Mouse (Mus musculus): ENCODE data around the gene Smdt1. TPM values are rescaled to one million over a fixed set of nuclear protein-coding genes. Genes with fewer than 3 reads are reported as not detected.
A peak's percentile ranks its signal among the peaks of the same experiment; 100 is the strongest.

Smdt1 gene
- polyA plus RNA-seq, 1 experiment from 2014 or later, result 324 TPM

DNA sequence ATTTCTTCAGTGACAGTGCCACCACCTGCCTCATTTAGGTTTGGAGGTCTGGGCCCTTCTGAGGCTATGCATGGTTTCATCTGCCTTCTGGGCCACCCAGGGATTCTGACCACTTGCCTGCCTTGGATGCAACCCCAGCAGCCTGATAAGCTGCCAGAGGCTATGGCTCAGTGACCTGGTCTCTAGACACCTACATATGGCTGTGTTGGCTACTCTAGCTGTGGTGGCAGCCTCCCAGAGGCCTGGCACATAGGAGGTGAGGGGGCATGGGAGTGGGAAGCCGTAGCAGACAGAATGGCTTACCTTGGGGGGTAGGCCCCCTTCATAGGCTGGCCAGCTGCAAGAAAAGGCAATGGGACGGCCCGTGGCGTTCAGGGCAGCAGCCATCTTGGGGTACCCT is 3.6 kb upstream of the Smdt1 start:
- H3K36me3 ChIP-seq, result peaks cover 21% of the 10 kb centered on the region
- peaks cover 7% of the 10 kb centered on the region for H3K27me3 ChIP-seq
- no peaks in the 10 kb centered on the region for H3K9me3 ChIP-seq
- H3K4me2 ChIP-seq (replicated peaks), result no peak overlapping the region
- H3K4me3 ChIP-seq (replicated peaks), result no peak overlapping the region
- ATAC-seq, result no peak
- 98% methylated on average over 4 of the region's 4 CpGs for WGBS
- no peak overlapping the region for H3K27ac ChIP-seq
- H3K9ac ChIP-seq (replicated peaks), result no peak overlapping the region
- H3K4me1 ChIP-seq (replicated peaks), result peaks cover 24% of the 10 kb centered on the region

DNA sequence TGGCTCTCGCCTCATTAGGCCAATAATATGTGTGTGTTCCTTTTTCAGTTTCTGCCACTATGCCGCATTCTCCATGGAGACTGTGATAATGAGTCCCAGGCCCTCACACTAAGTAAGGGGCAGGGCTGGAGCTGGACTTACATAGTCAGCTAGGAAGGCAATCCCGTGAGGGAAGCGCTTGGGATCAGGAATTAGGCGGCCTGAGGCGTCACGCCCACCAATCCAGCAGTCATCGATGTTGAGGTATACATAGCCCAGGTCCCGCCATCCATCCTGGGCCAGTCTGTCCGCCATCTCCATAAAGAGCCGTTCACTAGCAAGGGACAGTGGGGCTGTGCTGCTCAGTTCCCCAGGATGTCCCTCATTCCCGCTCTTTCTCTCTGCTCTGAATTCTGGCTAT is 2.1 kb upstream of the Smdt1 start:
- H3K27ac ChIP-seq, result no peak overlapping the region
- no peaks in the 10 kb centered on the region for H3K9me3 ChIP-seq
- no peak overlapping the region for H3K4me3 ChIP-seq (replicated peaks)
- H3K4me2 ChIP-seq (replicated peaks), result no peak overlapping the region
- peaks cover 18% of the 10 kb centered on the region for H3K36me3 ChIP-seq
- H3K4me1 ChIP-seq (replicated peaks), result peaks cover 29% of the 10 kb centered on the region
- ATAC-seq, result no peak
- H3K27me3 ChIP-seq, result peaks cover 18% of the 10 kb centered on the region
- 79% methylated on average over 12 of the region's 12 CpGs for WGBS
- H3K9ac ChIP-seq (replicated peaks), result 0 out of 2 replicates have a peak overlapping the region, but pooled peaks have one; percentile 6

DNA sequence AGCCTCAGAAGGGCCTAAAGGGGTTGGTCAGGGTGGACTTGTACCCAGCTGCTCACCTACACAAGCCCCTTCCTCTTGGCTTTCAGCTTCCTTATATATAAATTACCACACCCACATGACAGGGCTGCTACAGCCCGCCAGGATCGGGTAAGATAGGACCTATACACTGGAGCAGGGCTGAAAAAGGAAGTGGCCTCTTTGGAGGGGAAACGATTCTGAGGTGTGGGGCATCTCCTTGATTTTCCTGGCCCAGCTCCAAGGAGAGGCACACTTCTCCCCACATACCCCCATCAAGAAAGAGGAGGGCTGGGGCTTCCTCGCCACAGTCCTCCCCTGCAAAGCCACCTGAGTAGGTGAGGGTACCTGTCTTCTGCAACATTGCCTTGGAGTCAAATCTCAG is 884 bp upstream of the Smdt1 start:
- Histone ChIP-seq H3K27me3 (peaks cover 24% of the 10 kb centered on the region), H3K4me3 (replicated peaks) (peak overlapping the region; percentile 54), H3K36me3 (peaks cover 18% of the 10 kb centered on the region), H3K4me2 (replicated peaks) (peak overlapping the region; percentile 66), H3K4me1 (replicated peaks) (peaks cover 29% of the 10 kb centered on the region), H3K27ac (0 out of 2 replicates have a peak overlapping the region, but pooled peaks have one; percentile 5), H3K9me3 (no peaks in the 10 kb centered on the region), H3K9ac (replicated peaks) (peak overlapping the region; percentile 67)
- no peak for ATAC-seq
- 58% methylated on average over 4 of the region's 4 CpGs for WGBS

DNA sequence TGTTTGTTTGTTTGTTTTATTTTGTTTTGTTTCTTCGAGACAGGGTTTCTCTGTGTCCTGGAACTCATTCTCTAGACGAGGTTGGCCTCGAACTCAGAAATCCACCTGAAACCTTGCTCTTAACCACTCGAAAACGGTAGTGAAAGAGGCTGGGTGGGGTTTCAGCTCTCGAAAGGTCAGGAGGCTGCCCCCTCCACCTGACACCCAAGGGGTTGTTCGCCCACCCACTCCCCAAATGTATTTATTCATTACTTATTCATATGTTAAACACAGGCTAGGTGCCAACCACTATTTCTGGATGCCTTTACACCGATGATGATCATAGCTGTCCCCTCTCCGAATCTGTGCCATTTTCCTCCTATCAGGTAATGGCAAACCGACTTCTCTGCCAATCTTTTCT is 391 bp downstream of the Smdt1 start:
- peak overlapping the region; percentile 66 for H3K4me2 ChIP-seq (replicated peaks)
- no peaks in the 10 kb centered on the region for H3K9me3 ChIP-seq
- peaks cover 16% of the 10 kb centered on the region for H3K36me3 ChIP-seq
- peaks cover 24% of the 10 kb centered on the region for H3K27me3 ChIP-seq
- peak overlapping the region; percentile 67 for H3K9ac ChIP-seq (replicated peaks)
- peak overlapping the region; percentile 54 for H3K4me3 ChIP-seq (replicated peaks)
- no peak for ATAC-seq
- no peak overlapping the region for H3K27ac ChIP-seq
- WGBS, result 64% methylated on average over 10 of the region's 10 CpGs
- peaks cover 29% of the 10 kb centered on the region for H3K4me1 ChIP-seq (replicated peaks)

DNA sequence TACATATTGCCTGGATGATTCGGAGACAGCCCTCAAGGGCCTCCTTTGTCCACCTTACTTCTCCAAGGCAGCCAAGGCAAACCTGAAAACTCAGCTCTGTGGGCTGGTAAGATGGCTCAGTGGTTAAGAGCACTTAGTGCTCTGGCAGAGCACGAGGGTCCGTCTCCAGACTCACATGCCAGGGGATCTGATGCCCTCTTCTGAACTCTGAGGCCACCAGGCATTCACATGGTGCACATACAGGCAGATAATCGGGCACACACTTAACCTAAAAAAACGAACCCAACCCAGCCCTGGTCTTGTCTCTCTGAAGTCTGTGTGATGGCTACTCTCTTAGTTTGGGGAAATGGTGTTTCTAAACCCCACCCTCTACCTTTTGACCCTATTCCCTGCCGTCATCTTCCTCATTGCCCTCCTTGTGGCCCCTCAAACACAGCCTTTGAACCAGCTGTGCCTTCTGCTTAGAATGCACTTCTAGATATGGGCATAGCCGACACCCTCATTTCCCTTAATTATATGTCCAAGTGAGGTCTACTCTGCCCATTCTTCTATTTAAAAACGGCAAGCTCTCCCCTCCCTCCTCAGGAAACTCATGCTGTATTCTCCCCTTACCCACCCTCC is 985 bp downstream of the Smdt1 start:
- no peak overlapping the region for H3K4me2 ChIP-seq (replicated peaks)
- peaks cover 29% of the 10 kb centered on the region for H3K4me1 ChIP-seq (replicated peaks)
- 80% methylated on average over 8 of the region's 8 CpGs for WGBS
- H3K4me3 ChIP-seq (replicated peaks), result no peak overlapping the region
- no peaks in the 10 kb centered on the region for H3K9me3 ChIP-seq
- H3K36me3 ChIP-seq, result peaks cover 10% of the 10 kb centered on the region
- no peak overlapping the region for H3K27ac ChIP-seq
- H3K27me3 ChIP-seq, result peaks cover 24% of the 10 kb centered on the region
- H3K9ac ChIP-seq (replicated peaks), result no peak overlapping the region
- no peak for ATAC-seq

DNA sequence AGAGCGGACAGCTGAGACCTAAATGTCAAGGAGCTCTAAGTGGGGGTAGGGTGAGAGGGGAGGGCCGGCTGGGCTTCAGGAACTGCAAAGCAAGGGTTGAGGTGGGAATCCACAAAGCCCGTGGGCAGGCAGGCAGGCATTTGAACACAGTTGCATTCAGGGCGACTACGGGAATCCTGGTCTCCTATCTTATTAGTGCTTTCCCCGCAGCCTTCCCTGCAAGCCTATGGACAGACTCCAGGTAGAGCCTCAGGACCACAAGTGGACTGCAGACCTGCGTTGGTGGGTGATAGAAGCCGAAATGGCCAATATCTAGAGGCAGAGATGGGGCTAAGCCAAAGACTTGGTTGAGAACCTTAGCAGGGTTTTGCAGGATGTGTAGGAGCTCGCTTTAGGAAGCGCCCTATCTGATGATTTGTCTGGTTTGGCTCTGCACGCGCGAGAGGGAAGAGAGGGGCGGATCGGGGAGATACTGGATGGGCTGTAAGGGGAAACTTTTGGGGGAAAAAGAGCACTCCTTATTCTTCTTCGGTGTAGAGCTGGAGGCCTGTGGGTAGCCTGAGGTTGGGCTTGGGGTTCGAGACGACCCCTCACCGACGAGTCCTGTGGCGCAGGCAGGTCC is 1.8 kb downstream of the Smdt1 start:
- Histone ChIP-seq H3K9me3 (no peaks in the 10 kb centered on the region), H3K27ac (no peak overlapping the region), H3K4me3 (replicated peaks) (peak overlapping the region; percentile 29), H3K4me1 (replicated peaks) (peaks cover 29% of the 10 kb centered on the region), H3K4me2 (replicated peaks) (peak overlapping the region; percentile 53), H3K36me3 (peaks cover 2% of the 10 kb centered on the region), H3K9ac (replicated peaks) (peak overlapping the region; percentile 59), H3K27me3 (peaks cover 24% of the 10 kb centered on the region)
- 39% methylated on average over 21 of the region's 21 CpGs for WGBS
- ATAC-seq, result no peak

DNA sequence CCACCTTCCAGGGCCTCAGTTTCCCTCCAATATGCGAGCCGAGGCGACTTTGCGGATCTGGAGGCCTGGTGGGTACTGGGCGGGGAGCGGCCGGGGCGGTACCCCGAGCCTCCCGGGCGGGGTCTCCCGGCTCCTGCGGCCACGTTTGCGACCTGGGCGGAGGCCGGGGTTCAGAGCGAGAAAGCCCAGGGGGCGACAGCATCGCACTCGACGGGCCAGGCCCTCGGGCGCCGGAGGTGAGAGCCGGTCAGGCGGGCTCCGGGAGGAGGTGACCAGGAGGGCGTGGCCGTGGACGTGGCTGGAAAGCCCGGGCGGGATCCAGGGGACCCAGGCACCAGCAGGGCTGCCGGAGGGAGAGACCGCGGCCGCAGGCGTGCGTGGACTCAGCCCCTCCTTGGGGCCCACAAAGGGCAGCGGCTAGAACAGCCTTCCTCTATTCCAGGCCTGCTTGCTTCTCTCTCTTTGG is 2.3 kb downstream of the Smdt1 start:
- Histone ChIP-seq H3K4me1 (replicated peaks) (peaks cover 29% of the 10 kb centered on the region), H3K9me3 (no peaks in the 10 kb centered on the region), H3K36me3 (no peaks in the 10 kb centered on the region), H3K4me3 (replicated peaks) (peak overlapping the region; percentile 29), H3K27me3 (peaks cover 24% of the 10 kb centered on the region), H3K4me2 (replicated peaks) (peak overlapping the region; percentile 53), H3K27ac (no peak overlapping the region), H3K9ac (replicated peaks) (peak overlapping the region; percentile 59)
- 3% methylated on average over 40 of the region's 40 CpGs for WGBS
- ATAC-seq, result no peak

DNA sequence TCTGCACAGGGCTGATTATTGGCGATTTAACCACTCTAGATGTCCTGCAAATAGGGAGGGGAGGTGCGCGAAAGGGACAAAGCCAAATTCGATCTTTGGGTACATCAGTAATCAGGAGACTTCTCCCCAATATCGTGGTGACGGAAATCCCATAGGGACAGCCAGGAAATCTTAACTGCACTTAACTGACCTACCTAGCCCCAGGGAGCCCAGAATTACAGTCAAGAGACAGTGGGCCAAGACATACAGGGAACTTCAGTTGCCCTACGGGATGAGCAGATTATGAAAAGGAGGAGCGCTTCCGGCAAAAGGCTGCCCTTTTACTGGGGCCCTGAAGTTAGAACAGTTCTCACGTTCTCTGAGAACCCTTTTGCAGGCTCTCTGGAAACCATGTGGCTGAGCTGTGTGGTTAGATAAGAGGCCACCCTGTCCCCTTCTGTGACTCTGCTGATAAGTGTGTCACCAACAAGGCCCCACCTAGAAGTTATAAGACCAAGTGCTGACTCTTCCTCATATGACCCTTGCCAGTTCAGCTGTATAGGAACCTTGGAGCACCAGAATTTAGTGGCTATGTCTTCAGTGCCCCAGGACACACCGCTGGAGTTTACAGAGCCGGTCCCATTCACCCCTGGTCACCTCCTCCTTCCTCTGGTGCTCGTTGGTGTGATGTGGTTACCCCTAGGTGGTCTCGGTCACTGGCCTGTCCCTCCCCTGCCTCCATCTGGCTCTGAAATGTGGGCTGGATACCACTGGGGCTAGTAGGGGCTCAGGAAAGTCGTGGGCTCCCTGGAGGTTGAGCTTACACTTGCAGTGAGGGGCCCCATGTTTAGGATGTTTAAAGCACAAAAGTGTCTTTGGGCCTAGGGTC is 3.1 kb downstream of the Smdt1 start:
- H3K27ac ChIP-seq, result no peak overlapping the region
- peaks cover 26% of the 10 kb centered on the region for H3K4me1 ChIP-seq (replicated peaks)
- H3K36me3 ChIP-seq, result no peaks in the 10 kb centered on the region
- H3K9ac ChIP-seq (replicated peaks), result no peak overlapping the region
- H3K4me2 ChIP-seq (replicated peaks), result 0 out of 2 replicates have a peak overlapping the region, but pooled peaks have one; percentile 53
- H3K4me3 ChIP-seq (replicated peaks), result no peak overlapping the region
- 75% methylated on average over 15 of the region's 15 CpGs for WGBS
- no peak for ATAC-seq
- H3K9me3 ChIP-seq, result no peaks in the 10 kb centered on the region
- peaks cover 24% of the 10 kb centered on the region for H3K27me3 ChIP-seq

DNA sequence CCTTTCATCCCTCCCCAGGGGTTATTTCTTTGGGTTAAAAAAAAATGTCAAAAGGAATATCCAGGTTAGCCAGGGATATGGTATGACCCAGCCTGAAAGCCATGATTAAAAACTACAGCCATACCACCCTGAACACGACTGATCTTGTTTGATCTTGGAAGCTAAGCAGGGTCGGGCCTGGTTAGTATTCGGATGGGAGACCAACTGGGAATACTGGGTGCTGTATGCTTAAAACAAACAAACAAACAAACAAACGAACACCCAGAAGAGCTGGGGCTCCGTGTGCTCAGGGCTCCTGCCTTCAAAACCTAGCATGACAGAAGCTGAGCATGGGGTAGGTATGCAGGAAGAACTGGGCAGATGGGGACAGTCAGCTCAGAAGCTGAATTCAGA is 3.8 kb downstream of the Smdt1 start:
- no peak overlapping the region for H3K9ac ChIP-seq (replicated peaks)
- H3K27me3 ChIP-seq, result peaks cover 24% of the 10 kb centered on the region
- H3K4me3 ChIP-seq (replicated peaks), result no peak overlapping the region
- no peaks in the 10 kb centered on the region for H3K9me3 ChIP-seq
- ATAC-seq, result no peak
- H3K4me1 ChIP-seq (replicated peaks), result peaks cover 26% of the 10 kb centered on the region
- no peak overlapping the region for H3K4me2 ChIP-seq (replicated peaks)
- H3K27ac ChIP-seq, result no peak overlapping the region
- 81% methylated on average over 5 of the region's 5 CpGs for WGBS
- no peaks in the 10 kb centered on the region; the same call in 1 of the 2 replicates for H3K36me3 ChIP-seq

DNA sequence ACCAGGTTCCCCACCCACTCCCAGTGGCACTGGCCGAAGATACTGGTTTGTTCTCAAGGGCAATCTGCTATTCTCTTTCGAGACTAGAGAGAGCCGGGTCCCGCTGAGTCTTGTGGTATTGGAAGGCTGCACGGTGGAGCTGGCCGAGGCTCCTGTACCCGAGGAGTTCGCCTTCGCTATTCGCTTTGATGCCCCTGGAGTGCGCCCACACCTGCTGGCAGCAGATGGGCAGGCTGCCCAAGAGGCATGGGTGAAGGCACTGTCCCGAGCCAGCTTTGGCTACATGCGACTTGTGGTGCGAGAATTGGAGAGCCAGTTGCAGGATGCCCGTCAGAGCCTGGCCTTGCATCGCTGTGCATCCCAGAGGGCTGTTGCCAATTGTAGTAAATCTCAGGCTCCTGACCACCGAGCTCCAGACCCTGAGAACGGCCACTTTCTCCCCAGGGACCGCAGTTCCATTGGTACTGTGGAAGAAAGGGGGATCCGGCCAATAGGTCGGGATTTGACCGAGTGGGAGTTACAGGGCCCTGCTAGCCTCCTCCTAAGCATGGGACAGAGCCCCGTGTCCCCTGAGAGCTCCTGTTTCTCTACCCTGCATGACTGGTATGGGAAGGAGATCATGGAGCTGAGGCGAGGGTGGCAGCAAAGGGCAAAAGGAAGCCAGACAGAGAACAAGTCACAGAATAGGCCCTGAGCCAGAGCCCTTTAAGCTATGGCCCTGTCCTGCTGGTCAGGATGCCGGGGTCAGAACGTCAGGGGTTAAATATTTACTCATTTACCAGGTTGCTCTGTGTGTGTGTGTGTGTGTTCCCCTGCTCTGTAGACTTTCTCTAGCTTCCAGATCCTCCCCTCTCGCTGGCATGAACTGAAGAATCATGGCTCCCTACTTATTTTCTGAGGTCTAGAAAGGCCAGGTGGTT is 4.9 kb downstream of the Smdt1 start:
- Histone ChIP-seq H3K27me3 (peaks cover 24% of the 10 kb centered on the region), H3K4me1 (replicated peaks) (peaks cover 25% of the 10 kb centered on the region), H3K27ac (no peak overlapping the region), H3K36me3 (peaks cover 10% of the 10 kb centered on the region), H3K9ac (replicated peaks) (no peak overlapping the region), H3K4me2 (replicated peaks) (no peak overlapping the region), H3K9me3 (no peaks in the 10 kb centered on the region), H3K4me3 (replicated peaks) (no peak overlapping the region)
- WGBS, result 92% methylated on average over 27 of the region's 27 CpGs
- no peak for ATAC-seq

DNA sequence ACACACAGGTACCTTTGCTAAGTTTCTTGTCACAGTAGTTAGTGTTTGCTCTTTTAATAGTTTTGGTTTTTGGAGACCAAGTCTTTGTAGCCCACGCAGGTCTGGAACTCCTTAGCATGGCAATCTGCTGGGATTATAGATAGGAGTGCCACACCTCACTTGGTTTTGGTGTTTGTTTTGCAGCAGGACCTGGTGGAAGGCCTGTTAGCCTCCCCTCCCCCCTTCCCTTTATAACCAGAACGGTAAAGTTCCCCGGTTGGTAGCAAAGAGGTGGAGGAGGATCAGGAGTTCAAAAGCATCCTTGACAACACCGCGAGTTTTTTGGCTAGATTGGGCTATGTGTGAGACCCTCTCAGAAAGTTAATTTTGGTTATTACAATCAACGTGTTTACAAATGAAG is 6.2 kb downstream of the Smdt1 start:
- no peak overlapping the region for H3K27ac ChIP-seq
- H3K4me3 ChIP-seq (replicated peaks), result no peak overlapping the region
- peaks cover 24% of the 10 kb centered on the region for H3K36me3 ChIP-seq
- no peaks in the 10 kb centered on the region for H3K9me3 ChIP-seq
- ATAC-seq, result no peak
- no peak overlapping the region for H3K4me2 ChIP-seq (replicated peaks)
- WGBS, result 91% methylated on average over 6 of the region's 6 CpGs
- peaks cover 25% of the 10 kb centered on the region for H3K4me1 ChIP-seq (replicated peaks)
- H3K9ac ChIP-seq (replicated peaks), result no peak overlapping the region
- H3K27me3 ChIP-seq, result peaks cover 19% of the 10 kb centered on the region

All from midbrain, embryonic 13.5 days (tissue).